Mouse (Mus musculus) midbrain, embryonic 14.5 days (tissue): ENCODE measurements around the gene Apobr. TPM values are rescaled to one million over a fixed set of nuclear protein-coding genes. Genes with fewer than 3 reads are reported as not detected.

Experiments
- microRNA-seq: library from miRNA; unstranded; fragments of <30 nt; microRNA quantifications from one replicate; pipeline ENCODE4, GENCODE M21; 2016
- polyA plus RNA-seq: library from polyadenylated mRNA; unstranded; fragments of >200 nt; fragmentation: Nextera tagmentation; extraction: Ambion mirVana; gene quantifications from 2 replicates; pipeline ENCODE4 v1.2.1, GENCODE M21; 2014

Gene Apobr
- polyA plus RNA-seq, 1 experiment from 2014 or later = 0.28 TPM

Small RNAs within 50 kb of the gene (microRNA-seq; reads per million reads assigned to microRNA genes)
- 3.2 reads per million, percentile 21 among the genes with 10 or more reads in this experiment for gene Mir7059

Other genes starting within 250 kb of the Apobr start
- gene Lat, start 215.4 kb upstream of the Apobr start, polyA plus RNA-seq = 0.65 and 0.92 TPM in 2 replicates
- gene Spns1, start 207.5 kb upstream of the Apobr start, polyA plus RNA-seq = 60.4 and 74.5 TPM in 2 replicates
- gene Nfatc2ip, start 188.2 kb upstream of the Apobr start, polyA plus RNA-seq = 3.5 and 4.9 TPM in 2 replicates
- not detected in 2 replicates for gene Cd19, start 170.1 kb upstream of the Apobr start, polyA plus RNA-seq
- gene Rabep2, start 156.2 kb upstream of the Apobr start, polyA plus RNA-seq = 19.6 and 22.1 TPM in 2 replicates
- 0.39 TPM in 1 of 2 replicates, not detected in the other for gene Atp2a1, start 121.8 kb upstream of the Apobr start, polyA plus RNA-seq
- gene Sh2b1, start 109.5 kb upstream of the Apobr start, polyA plus RNA-seq = 67.5 and 73.1 TPM in 2 replicates
- gene Tufm, start 97.6 kb upstream of the Apobr start, polyA plus RNA-seq = 118 and 135 TPM in 2 replicates
- 51.8 and 73.2 TPM in 2 replicates for gene Atxn2l, start 81.5 kb upstream of the Apobr start, polyA plus RNA-seq
- gene Eif3c, start 18.5 kb upstream of the Apobr start, polyA plus RNA-seq = 171 and 174 TPM in 2 replicates
- 26.5 and 27.7 TPM in 2 replicates for gene Cln3, start 875 bp downstream of the Apobr start, polyA plus RNA-seq
- not detected in 2 replicates for gene Il27, start 10.0 kb downstream of the Apobr start, polyA plus RNA-seq
- 0.84 and 5.8 TPM in 2 replicates for gene Nupr1, start 45.9 kb downstream of the Apobr start, polyA plus RNA-seq
- gene Sgf29, start 64.4 kb downstream of the Apobr start, polyA plus RNA-seq = 64.6 and 71.3 TPM in 2 replicates
- 0.38 and 2.6 TPM in 2 replicates for gene Sult1a1, start 91.5 kb downstream of the Apobr start, polyA plus RNA-seq
- gene Bola2, start 110.5 kb downstream of the Apobr start, polyA plus RNA-seq = 128 and 164 TPM in 2 replicates
- gene Slx1b, start 110.8 kb downstream of the Apobr start, polyA plus RNA-seq = 10.6 and 13.7 TPM in 2 replicates
- gene Coro1a, start 122.8 kb downstream of the Apobr start, polyA plus RNA-seq = 95.0 and 115 TPM in 2 replicates
- 78.4 and 110 TPM in 2 replicates for gene Mapk3, start 174.7 kb downstream of the Apobr start, polyA plus RNA-seq
- gene Gdpd3, start 181.4 kb downstream of the Apobr start, polyA plus RNA-seq = 2.0 and 3.4 TPM in 2 replicates
- gene Ypel3, start 192.0 kb downstream of the Apobr start, polyA plus RNA-seq = 218 and 255 TPM in 2 replicates
- gene Tbx6, start 196.5 kb downstream of the Apobr start, polyA plus RNA-seq = 0.22 and 0.24 TPM in 2 replicates
- 210 and 212 TPM in 2 replicates for gene Ppp4c, start 207.6 kb downstream of the Apobr start, polyA plus RNA-seq
- 51.6 and 72.4 TPM in 2 replicates for gene Fam57b, start 212.7 kb downstream of the Apobr start, polyA plus RNA-seq
- not detected in 2 replicates for gene 4930451I11Rik, start 246.7 kb downstream of the Apobr start, polyA plus RNA-seq